Mouse (Mus musculus): ENCODE data around the gene Ctcf.

GRCm38 (mm10) chr8:105634771-105635458, 1.5 kb upstream of the Ctcf start:
- TF ChIP-seq POLR2A (IDR thresholded peaks at IDR 0.05; ENCODE audit: low read depth, low read length) (no peak), CTCF (IDR thresholded peaks at IDR 0.05; ENCODE audit: borderline replicate concordance, insufficient read depth, low read length) (no peak)
